Mouse (Mus musculus): ENCODE results near the gene Cmya5.
A peak's percentile ranks its signal among the peaks of the same experiment; 100 is the strongest.
"Not testable (repeated sequence)": the region's sequence is repeated elsewhere in the genome, so short reads cannot be mapped to it uniquely, and the experiment has no call there.

Cmya5 gene

GRCm38 (mm10) chr13:93122321-93122720 is 22.2 kb downstream of the Cmya5 start:
- DNase-seq (ENCODE audit: low read depth, low spot score): no peak

DNA sequence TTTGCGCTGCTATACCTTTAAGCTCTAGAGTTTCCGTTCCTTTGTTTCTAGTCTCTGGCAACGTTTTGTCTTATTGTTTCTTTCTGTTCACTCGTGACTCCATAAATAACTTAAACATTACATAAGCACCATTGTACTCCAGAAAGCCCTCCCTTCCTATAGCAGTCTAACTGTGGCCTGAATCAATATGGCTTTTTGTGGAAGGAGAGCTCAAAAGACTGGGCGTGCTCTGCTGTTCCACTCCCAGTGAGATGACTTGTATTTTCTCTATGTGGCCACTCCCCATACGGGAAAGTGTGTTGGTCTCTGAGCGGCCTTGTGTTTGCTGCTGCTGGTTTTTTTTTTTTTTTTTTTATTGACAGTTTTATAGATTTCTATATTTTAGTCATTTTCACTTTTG is 27.3 kb downstream of the Cmya5 start:
- DNase-seq (ENCODE audit: low read depth, low spot score): no peak

DNA sequence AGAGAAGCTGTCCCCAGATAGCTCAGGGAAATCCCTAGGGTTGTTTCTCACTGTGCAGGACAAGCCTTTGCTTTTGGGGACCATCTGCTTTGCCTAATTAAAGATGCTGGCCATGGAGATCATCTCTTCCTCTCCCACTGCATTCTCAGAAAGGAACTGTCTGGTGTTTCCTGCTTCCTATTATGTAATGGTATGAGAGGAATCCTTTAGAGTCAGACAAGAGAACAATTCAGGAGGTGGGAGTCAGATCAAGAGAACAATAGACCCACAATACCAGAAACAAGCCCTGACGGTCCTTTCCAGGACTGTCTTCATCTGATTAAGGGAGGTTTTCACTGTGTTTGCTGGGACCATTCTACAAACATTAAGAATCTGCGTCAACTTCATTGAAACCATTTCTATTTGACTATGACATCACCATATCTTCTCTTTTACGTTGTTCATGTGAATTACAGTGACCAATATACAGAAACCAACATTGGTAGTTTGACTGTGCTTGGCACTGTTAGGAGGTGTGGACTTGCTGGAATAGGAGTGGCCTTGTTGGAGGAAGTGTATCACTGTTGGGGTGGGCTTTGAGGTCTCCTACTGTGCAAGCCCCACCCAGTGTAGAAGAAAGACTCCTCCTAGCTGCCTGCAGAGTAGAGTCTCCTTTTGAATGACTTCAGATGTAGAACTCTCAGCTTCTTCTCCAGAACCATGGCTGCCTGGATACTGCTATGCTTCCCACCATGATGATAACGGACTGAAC is 42.0 kb downstream of the Cmya5 start:
- peak; percentile 68 for DNase-seq (ENCODE audit: low read depth, low spot score)

- no peak for DNase-seq (ENCODE audit: low read depth, low spot score)
Observed at GRCm38 (mm10) chr13:93098596-93098995, 45.9 kb downstream of the Cmya5 start.

DNA sequence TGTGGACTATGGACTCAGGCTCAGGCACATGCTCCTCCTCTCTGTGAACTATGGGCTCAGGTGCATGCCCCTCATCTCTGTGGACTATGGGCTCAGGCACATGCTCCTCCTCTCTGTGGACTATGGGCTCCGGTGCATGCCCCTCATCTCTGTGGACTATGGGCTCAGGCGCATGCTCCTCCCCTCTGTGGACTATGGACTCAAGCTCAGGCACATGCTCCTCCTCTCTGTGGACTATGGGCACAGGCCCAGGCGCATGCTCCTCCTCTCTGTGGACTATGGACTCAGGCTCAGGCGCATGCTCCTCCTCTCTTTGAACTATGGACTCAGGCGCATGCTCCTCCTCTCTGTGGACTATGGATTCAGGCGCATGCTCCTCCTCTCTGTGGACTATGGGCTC is 47.9 kb downstream of the Cmya5 start:
- DNase-seq (ENCODE audit: low read depth, low spot score): peak; percentile 56

DNA sequence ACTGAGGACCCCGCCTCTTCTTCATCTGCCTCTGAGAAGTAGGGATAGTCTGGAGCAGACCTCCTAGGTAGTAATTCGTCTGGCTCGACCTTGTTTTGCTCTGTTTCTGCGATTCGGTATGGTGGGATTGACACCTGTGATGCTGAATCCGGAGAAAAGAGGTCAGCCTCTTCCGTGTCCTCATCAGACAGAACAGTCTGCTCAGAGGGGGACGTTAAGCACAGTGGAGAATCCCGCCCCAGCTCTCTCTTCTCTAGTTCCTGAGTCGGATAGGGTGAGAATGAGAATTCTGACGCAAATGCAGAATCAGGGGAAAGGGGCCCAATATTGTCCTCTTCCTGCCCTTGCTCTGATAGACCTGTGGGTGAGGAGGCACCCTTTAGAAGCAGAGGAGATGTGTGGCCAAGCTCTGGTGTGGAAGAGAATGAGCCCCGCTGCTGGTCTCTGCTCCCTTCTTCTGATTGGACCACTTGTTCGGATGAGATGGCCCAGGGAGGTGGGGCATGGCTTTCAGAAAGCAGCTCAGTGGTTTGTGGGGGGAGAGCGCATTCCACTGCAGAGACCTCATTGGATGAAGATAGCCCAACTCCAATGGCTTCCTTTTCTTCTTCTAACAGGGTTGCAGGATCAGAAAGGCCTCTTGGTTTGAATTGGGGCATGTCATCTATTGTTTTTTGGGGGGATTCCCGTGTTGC is 49.3 kb downstream of the Cmya5 start:
- no peak for DNase-seq (ENCODE audit: low read depth, low spot score)

- no peak for DNase-seq (ENCODE audit: low read depth, low spot score)
Observed at GRCm38 (mm10) chr13:93094204-93094935, 50.2 kb downstream of the Cmya5 start.

DNA sequence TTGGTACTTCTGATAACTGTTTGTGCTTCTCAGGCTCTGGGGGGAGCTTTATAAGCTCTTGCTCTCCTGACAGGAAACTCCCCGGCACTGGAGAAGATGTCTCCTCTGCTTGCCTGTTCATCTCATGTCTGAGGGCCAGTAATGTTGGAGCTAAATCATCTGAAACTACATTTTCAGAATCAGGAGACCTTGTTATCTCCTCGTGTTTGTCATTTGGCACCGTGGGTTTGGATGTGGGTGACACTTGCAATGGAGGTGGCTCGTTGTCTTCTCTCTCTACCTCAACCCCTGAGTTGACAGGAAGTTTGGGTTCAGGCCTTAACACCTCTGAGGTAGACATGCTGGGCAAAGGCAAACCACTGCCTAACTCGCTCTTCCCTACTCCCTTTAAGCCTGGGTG is 50.8 kb downstream of the Cmya5 start:
- no peak for DNase-seq (ENCODE audit: low read depth, low spot score)

DNA sequence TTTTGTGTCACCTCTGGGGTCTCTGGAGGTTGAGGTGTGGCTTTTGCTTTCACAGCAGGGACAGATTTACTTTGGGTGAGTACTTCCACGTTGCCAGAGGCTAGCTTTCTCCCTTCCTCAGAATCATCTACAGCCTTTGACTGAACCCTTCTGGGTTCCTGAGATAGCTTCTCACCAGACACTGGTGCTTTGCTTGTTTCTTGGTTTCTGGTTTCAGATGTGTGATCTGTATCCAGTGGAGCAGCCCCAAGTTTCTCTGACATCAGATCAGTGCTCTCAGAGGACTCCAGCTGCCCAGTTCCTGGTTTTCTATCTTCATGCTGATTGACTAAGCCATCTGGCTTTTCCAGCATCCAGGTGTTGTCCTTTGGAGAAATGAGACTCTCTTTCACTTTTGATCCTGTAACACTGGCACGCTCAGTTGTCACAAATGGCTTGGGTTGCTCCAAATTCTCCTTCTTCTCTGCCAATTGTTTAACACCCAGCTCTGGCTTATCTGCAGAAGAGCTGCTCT is 51.6 kb downstream of the Cmya5 start:
- no peak for DNase-seq (ENCODE audit: low read depth, low spot score)

- DNase-seq (ENCODE audit: low read depth, low spot score): no peak
Observed at GRCm38 (mm10) chr13:93091866-93092455, 52.6 kb downstream of the Cmya5 start.

GRCm38 (mm10) chr13:93091176-93091575 is 53.3 kb downstream of the Cmya5 start:
- DNase-seq (ENCODE audit: low read depth, low spot score): no peak

DNA sequence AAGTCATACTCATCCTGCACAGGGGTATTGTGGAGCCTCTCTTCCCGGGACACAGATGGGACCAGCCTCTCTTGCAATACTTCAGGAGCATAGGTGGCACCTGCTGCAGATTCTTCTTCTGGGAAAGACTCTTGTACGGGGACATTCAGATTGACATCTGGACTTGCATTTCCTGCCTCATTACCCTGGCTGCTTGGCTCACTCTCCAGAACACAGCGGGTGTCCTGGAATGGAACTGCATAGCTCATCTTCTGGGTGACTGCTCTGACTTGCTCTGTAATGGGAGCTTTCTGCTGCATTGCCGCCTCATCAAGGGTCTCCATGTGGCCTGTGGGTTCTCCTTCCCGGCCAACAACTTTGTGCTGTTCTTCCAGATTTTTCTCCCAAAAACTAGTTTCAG is 55.0 kb downstream of the Cmya5 start:
- peak; percentile 18 for DNase-seq (ENCODE audit: low read depth, low spot score)

DNA sequence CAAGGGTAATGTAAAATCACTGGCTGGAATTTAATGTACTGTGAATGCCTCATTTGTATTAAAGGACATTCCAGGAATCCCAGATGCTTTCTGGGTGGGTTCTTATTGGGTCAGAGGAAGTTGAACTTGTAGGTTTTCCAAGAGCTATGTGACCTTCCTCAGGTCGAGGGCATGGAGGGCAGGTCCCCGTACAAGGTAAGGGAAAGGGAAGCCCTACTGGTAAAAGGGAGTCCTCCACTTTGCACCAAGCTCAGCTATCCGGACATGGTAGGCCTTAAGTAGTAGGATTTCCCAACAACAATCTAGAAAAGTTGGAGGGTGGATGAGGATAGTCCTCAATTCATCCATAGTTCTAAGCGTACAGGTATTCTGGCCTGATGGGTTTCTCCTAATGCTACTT is 58.8 kb downstream of the Cmya5 start:
- no peak for DNase-seq (ENCODE audit: low read depth, low spot score)

DNA sequence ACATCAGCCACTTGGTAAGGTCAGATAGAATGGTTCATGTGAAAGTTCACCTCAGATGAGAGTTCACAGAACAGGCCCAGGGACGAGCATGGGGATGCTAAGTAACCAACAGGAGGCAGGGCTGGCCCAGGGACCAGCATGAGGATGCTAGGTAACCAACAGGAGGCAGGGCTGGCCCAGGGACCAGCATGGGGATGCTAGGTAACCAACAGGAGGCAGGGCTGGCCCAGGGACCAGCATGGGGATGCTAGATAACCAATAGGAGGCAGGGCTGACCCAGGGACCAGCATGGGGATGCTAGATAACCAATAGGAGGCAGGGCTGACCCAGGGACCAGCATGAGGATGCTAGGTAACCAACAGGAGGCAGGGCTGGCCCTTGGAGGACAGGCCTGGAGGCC is 62.2 kb downstream of the Cmya5 start:
- not testable (repeated sequence) for DNase-seq (ENCODE audit: low read depth, low spot score)

- no peak for DNase-seq (ENCODE audit: low read depth, low spot score)
Observed at GRCm38 (mm10) chr13:93080859-93081258, 63.7 kb downstream of the Cmya5 start.

DNA sequence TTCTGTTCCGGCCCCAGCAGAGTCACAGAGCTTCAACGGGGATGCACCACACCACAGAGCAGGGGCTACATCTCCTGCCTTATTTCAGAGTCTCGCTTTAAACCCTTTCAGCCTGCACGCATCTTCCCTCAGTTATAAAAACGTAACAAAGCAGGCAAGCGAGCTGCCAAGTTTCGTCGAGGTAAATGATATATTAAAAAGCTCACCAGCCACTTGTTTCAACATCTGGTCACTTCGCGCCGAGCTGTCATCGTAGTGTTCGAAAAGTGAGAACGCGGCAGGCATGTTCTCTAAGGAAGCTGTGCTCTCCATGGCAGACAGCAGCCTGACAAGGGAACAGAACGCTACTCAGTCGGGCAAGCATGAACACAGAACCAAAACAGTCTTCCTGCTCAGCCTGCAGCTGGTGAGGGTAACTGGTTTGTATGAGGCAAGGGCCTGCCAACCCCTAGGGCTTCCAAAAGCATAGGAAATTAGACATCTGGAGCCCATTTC is 70.3 kb downstream of the Cmya5 start:
- no peak for DNase-seq (ENCODE audit: low read depth, low spot score)

DNA sequence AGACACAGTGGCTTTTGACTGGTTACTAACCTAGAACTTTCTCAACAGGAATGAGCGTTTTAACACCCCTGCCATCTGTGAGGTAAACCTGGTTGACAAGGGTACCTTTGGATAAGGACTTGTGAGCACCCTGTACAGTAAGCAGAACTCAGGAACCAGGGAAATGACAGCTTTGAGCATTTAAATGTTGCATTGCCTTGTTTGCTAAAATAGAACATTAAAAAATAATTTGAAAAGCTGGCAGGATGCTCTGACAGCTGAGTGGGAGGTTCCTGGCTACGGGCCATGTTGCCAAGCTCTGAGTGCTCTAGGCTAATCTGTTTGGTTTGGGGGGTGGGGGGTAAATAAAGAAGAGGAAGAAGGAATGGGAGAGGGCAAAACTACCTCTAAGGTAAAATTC is 70.9 kb downstream of the Cmya5 start:
- no peak for DNase-seq (ENCODE audit: low read depth, low spot score)

DNA sequence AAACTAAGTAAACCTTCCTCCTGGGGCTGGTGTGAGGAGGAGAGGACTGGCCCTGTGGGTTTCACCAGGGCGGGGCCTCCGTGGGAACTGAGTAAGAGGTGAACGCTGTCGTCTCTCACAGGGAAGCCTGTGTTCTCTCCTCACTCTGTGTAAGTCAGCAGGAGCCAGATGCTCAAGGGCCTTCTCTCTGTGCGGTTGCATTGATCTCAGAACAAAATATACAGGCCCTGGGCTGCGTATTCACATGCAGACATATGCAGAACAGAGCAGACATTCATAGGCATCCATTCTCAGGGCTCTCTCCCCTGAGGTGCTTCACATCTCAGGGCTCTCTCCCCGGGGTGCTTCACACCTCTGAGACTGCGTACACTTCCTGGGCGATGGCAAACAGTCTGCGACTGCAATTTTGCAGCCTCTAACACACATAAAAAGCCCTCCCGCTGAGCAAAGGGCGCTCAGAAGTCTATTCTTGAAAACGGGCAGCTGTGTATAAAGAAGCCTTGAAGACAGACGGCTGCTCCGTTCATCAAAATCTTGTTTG is 71.6 kb downstream of the Cmya5 start:
- DNase-seq (ENCODE audit: low read depth, low spot score): peak; percentile 47

DNA sequence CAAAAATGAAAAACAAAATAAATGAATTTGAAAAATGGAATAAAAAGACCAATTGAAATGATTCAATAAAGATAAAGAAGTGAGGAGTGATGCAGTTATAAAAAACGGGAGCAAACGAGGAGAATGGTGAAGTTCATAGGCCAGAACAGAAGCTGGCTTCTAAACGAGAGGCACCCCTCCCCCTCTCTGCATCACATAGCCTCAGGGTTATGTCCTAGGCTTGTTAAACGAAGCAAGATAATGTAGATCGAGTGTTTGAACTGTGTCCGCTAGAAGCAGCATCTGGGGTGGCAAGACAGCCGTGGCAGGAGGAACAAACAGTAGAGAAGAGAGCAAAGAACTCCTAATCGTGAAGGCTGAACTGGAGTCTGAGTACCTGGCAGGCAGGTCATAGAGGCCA is 74.1 kb downstream of the Cmya5 start:
- DNase-seq (ENCODE audit: low read depth, low spot score): peak; percentile 26

GRCm38 (mm10) chr13:93069481-93069880 is 75.0 kb downstream of the Cmya5 start:
- DNase-seq (ENCODE audit: low read depth, low spot score): peak; percentile 37

DNA sequence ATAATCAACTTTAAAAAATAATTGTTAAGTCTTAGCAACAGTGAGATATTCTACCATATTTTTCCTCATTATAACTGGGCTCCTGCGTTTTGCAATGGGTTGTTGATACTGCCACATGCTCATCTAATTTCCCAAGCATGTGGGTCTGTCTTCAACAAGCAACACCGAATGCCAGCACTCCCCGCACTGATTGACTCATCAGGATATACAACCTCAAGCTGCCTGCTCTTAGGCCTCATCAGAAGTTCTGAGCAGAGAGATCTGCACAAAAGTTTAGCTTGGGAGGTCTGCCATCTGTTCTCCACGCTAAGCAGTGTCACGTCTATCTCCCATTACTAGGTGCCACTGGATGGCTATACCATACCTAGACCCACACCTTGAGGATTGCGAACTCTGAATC is 76.2 kb downstream of the Cmya5 start:
- no peak for DNase-seq (ENCODE audit: low read depth, low spot score)
